Mouse (Mus musculus) brown adipose tissue, adult 24 weeks (tissue): ENCODE results near the gene B230104I21Rik. TPM values are rescaled to one million over a fixed set of nuclear protein-coding genes. Genes with fewer than 3 reads are reported as not detected.
A peak's percentile ranks its signal among the peaks of the same experiment; 100 is the strongest.

Source experiments
- H3K27ac ChIP-seq: fragments of 200-500 bp; replicated peaks from 2 replicates; pipeline ENCODE4 v1.5.1; 2012; ENCODE audit warnings: low read depth, mild to moderate bottlenecking, low read length
- H3K4me1 ChIP-seq: fragments of 200-500 bp; 2 replicates; pipeline ENCODE4 v1.6.1; 2012; ENCODE audit warnings: low read length, mixed read lengths; ENCODE audit not compliant: control insufficient read depth, insufficient read depth, insufficient read length
- H3K4me3 ChIP-seq: fragments of 200-500 bp; 2 replicates; pipeline ENCODE4 v1.5.1; 2012; ENCODE audit warnings: low read depth, mild to moderate bottlenecking, low read length, moderate library complexity; ENCODE audit not compliant: insufficient read depth
- polyA plus RNA-seq: library from polyadenylated mRNA; stranded (reverse); fragments of >200 nt; gene quantifications from 2 replicates; pipeline ENCODE4 v1.2.4, GENCODE M21; 2012; ENCODE audit not compliant: missing spikeins, insufficient read depth, insufficient read length

The B230104I21Rik gene
- polyA plus RNA-seq, 1 experiment = not detected

DNA sequence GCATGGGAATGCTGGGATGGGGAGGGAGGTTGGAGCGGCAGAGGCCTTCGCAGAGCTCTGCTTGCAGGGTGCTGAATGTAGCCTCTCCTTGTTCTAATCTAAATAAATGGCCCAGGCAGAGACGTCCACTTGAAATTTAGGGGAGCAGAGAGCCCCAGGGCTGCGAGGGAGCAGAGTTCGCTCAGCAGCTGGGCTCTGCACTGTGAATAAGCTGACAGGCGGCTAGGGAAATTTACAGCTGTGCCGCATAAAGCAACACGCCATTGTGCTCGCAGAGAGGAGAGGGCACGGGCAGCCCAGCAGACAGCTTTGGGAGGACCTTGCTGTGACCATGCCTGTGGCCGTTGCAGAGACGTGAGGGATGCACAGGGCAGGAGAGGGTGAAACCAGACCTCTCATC is 4.7 kb upstream of the B230104I21Rik start:
- H3K4me1 ChIP-seq = peaks cover 8% of the 10 kb centered on the region
- no peak overlapping the region for H3K27ac ChIP-seq

GRCm38 (mm10) chr4:154333300-154333699 is 2.6 kb upstream of the B230104I21Rik start:
- peak overlapping the region; percentile 91 for H3K27ac ChIP-seq
- peak overlapping the region; percentile 25 for H3K4me3 ChIP-seq
- peaks cover 16% of the 10 kb centered on the region for H3K4me1 ChIP-seq

More for the DNA sequence above, 4.7 kb upstream of the B230104I21Rik start:
- H3K4me3 ChIP-seq = no peak overlapping the region

GRCm38 (mm10) chr4:154334699-154335402 is 1.1 kb upstream of the B230104I21Rik start:
- peak overlapping the region; percentile 54 for H3K4me3 ChIP-seq
- peaks cover 16% of the 10 kb centered on the region for H3K4me1 ChIP-seq
- H3K27ac ChIP-seq = peak overlapping the region; percentile 96

DNA sequence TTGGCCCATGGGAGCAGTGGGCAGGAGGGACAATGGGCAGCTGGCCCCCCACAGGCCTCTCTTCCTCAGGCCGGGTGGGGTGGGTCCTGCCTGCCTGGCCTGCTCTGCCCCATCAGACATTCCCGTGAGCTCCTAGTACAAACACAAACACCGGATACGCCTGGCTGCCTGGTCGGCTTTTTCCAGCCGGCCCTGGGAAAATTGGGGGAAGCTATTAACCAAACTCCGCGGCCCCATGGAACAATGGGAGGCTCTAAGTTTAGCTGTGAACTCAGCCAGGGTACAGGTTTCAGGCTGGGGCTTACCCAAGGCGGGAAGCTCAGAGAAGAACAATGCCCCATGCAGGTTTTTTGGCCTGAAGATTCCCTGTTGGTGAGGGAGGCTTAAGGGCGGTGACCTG is 723 bp downstream of the B230104I21Rik start:
- H3K4me3 ChIP-seq = no peak overlapping the region
- peaks cover 16% of the 10 kb centered on the region for H3K4me1 ChIP-seq
- H3K27ac ChIP-seq = peak overlapping the region; percentile 96

GRCm38 (mm10) chr4:154346731-154347522 is 11.0 kb downstream of the B230104I21Rik start:
- Histone ChIP-seq H3K4me1 (no peaks in the 10 kb centered on the region; the same call in 1 of the 2 replicates), H3K27ac (no peak overlapping the region), H3K4me3 (no peak overlapping the region)

DNA sequence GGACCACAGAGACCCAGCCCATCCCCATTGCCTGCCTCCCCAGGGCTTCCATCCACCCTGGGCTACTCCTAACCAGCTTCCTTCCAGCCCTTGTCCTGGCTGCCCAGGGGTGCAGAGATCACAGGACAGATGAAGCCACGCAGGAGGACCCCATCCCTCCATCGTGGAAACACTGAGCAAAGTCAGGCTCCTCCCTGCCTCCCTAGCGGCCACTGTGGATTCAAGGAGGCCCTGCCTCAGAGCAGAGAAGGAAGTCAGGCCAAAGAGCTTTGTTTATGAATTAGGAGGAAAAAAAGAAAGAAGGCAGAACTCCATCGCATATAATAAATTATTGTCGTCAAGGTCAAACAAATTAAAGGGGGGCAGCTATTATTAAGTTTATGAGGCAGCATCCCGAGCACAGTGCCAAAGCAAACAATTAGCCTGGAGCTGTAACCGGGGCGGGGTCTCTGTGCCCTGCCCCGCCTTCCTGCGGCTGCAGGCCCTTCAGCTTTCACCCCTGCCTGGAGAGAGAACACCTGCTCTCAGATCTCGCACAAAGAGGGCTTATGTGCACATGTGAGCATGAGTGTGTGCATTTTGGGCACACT is 12.4 kb downstream of the B230104I21Rik start:
- H3K4me1 ChIP-seq = no peaks in the 10 kb centered on the region; the same call in 1 of the 2 replicates
- no peak overlapping the region for H3K27ac ChIP-seq
- H3K4me3 ChIP-seq = no peak overlapping the region

GRCm38 (mm10) chr4:154352246-154352645 is 16.3 kb downstream of the B230104I21Rik start:
- Histone ChIP-seq H3K27ac (no peak overlapping the region; the same call in 1 of the 2 replicates), H3K4me3 (no peak overlapping the region), H3K4me1 (no peaks in the 10 kb centered on the region; the same call in 1 of the 2 replicates)

GRCm38 (mm10) chr4:154355408-154355807 is 19.5 kb downstream of the B230104I21Rik start:
- Histone ChIP-seq H3K27ac (no peak overlapping the region), H3K4me3 (no peak overlapping the region), H3K4me1 (no peaks in the 10 kb centered on the region)

DNA sequence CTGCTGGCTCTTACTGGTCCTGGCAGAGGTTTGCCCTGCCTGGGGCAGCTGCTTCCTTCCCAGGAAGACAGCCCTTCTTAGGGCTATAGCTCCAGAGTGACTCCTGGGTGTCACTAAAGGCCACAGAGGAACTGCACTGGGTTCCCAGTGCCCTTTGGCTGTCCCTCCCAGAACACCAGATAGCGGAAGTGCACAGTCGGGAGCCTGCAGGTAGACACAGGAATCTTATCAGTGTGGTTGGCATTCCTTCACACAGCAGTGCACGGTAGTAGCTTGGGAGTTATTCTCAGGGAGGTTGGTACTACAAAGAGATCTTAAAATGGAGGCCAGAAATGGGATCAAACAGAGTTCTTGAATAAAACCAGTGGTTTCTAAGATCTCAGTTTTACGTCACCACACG is 22.4 kb downstream of the B230104I21Rik start:
- no peak overlapping the region for H3K4me3 ChIP-seq
- H3K27ac ChIP-seq = no peak overlapping the region
- H3K4me1 ChIP-seq = no peaks in the 10 kb centered on the region

DNA sequence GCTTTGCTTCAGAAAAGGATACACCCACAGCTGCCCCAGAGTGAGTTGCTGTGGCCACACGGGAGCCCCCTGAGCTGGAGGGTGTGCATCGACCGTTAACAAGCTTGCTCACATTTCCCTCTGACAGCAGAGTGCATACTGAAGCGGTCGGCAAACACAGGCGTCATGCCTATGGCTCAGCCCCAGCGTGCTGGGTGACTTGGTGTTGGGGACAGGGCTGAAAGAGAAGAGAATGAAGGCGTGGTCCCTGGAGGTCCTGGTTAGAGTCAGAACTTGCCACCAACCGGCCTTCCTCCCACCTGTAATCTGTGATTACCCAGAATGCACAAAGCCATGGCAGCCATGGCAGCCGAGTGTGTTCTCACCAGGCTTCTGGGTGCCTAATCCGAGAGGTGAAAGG is 22.9 kb downstream of the B230104I21Rik start:
- Histone ChIP-seq H3K4me1 (no peaks in the 10 kb centered on the region), H3K4me3 (no peak overlapping the region), H3K27ac (no peak overlapping the region)

DNA sequence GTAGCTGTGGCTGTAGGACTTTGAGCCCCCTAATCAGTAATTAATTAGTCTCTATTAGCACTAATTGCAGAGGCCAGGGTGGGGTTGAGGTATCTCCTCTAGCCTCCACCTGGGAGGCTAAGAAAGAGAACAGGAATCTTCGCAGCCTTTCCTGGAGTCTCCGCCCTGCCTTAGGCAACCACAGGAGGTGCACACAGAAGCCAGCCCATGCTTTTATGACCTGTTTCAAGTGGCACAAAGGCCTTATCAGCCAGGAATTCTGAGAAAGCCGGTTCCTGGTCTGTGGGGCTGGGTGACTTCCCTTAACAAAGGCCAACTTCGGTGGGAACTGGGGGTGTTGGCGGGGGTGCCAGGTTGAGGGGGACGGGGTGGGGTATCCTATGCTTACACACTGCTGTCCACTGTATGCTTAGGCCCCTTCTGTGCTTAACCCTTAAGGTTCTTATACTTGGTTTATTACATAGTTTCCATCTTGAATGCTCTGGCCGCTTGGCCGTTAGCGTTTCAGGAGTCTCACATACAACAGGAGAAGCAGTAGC is 23.9 kb downstream of the B230104I21Rik start:
- Histone ChIP-seq H3K4me3 (no peak overlapping the region), H3K4me1 (no peaks in the 10 kb centered on the region), H3K27ac (no peak overlapping the region)

GRCm38 (mm10) chr4:154360441-154360840 is 24.5 kb downstream of the B230104I21Rik start:
- H3K4me3 ChIP-seq = no peak overlapping the region
- no peak overlapping the region for H3K27ac ChIP-seq
- no peaks in the 10 kb centered on the region for H3K4me1 ChIP-seq

DNA sequence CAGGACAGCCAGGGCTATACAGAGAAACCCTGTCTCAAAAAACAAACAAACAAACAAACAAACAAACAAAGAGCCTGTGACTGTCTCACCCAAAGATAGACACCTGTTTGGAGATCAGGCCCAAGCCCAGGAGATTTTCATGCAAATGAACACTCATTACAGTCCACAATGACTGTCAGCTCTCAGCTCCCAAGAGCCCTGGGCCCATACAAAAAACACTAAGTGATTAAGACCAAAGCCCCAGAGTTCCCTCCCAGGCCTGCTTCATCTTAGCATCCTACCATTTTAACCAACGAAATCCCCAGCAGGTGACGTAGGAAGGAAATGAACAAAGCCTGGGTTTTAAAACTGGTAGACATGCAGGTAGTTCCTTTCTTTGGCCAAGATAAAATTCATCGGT is 24.9 kb downstream of the B230104I21Rik start:
- Histone ChIP-seq H3K4me3 (no peak overlapping the region), H3K27ac (no peak overlapping the region), H3K4me1 (no peaks in the 10 kb centered on the region)

GRCm38 (mm10) chr4:154364752-154365151 is 28.8 kb downstream of the B230104I21Rik start:
- Histone ChIP-seq H3K4me3 (no peak overlapping the region), H3K27ac (no peak overlapping the region), H3K4me1 (no peaks in the 10 kb centered on the region)

GRCm38 (mm10) chr4:154366836-154367235 is 30.9 kb downstream of the B230104I21Rik start:
- no peaks in the 10 kb centered on the region for H3K4me1 ChIP-seq
- H3K27ac ChIP-seq = no peak overlapping the region
- no peak overlapping the region for H3K4me3 ChIP-seq
